Mouse (Mus musculus): ENCODE measurements at regions not wholly inside any gene's neighbourhood (a gene's known extent, or its start where the extent isn't known, plus 50 kb on each side); places are given as distances from the start of the nearest gene placed in this dataset.

GRCm38 (mm10) chr10:24445036-24445435 is 150.2 kb upstream of the Ccn2 start:
- TF ChIP-seq POLR2A (IDR thresholded peaks at IDR 0.05; ENCODE audit: control insufficient read depth, low read depth, low read length) (no peak), CTCF (IDR thresholded peaks at IDR 0.05; ENCODE audit: control insufficient read depth, insufficient read depth, insufficient replicate concordance, low read depth, low read length) (no peak)
